Mouse (Mus musculus): Measurements from ENCODE around the gene Trmt44.
A peak's percentile ranks its signal among the peaks of the same experiment; 100 is the strongest.

GRCm38 (mm10) chr5:35530442-35530841 lies 44.4 kb downstream of the Trmt44 start:
- TF ChIP-seq CTCF (IDR thresholded peaks at IDR 0.05; ENCODE audit: borderline replicate concordance, extremely low read depth, insufficient read depth, insufficient read length), result peak; percentile 77
- TF ChIP-seq POLR2A (IDR thresholded peaks at IDR 0.05; ENCODE audit: borderline replicate concordance, extremely low read depth, insufficient read depth, insufficient read length, poor library complexity, severe bottlenecking), result no peak

Measured in brain, embryonic 14.5 days (tissue).